In genomic region chr6:138045364-138045763, GRCm38 (mm10) we compare ENCODE assay signal across 21 mouse cellular contexts. TPM values are rescaled to one million over a fixed set of nuclear protein-coding genes. Genes with fewer than 3 reads are reported as not detected.
"Had no signal": no experiment of that assay in that cellular context is flagged by ENCODE, and none has a peak within 500 bp of the region (broad histone marks: within the 10 kb centered on the region; RNA-seq: fewer than 3 reads in every experiment).

No protein-coding gene starts in this region.

- H3K4me2 ChIP-seq: neural tube, embryonic 13.5 days; neural tube, embryonic 15.5 days; stomach, embryonic 15.5 days had no signal

- H3K9ac ChIP-seq: neural tube, embryonic 13.5 days; neural tube, embryonic 15.5 days; stomach, embryonic 15.5 days had no signal

- H3K27ac ChIP-seq: neural tube, embryonic 13.5 days; neural tube, embryonic 15.5 days; stomach, embryonic 15.5 days; stomach, postnatal 0 days had no signal

- H3K36me3 ChIP-seq: neural tube, embryonic 13.5 days; neural tube, embryonic 15.5 days; stomach, embryonic 15.5 days had no signal

- H3K4me3 ChIP-seq: neural tube, embryonic 13.5 days; neural tube, embryonic 15.5 days; stomach, embryonic 15.5 days had no signal

- H3K9me3 ChIP-seq: neural tube, embryonic 13.5 days; neural tube, embryonic 15.5 days; stomach, embryonic 15.5 days had no signal

- H3K27me3 ChIP-seq: neural tube, embryonic 13.5 days; neural tube, embryonic 15.5 days; stomach, embryonic 15.5 days had no signal

- DNase-seq: retina, postnatal 1 day; right cerebral cortex, adult 18-20 months; right cerebral cortex, postnatal 14 days; right cerebral cortex, postnatal 25 days; right cerebral cortex, postnatal 4 days; spleen, adult 18-20 months; thymus, adult 18-20 months; thymus, adult 2 months; thymus, postnatal 14 days; thymus, postnatal 25 days; thymus, postnatal 36 days; thymus, postnatal 4 days had no signal

- H3K4me1 ChIP-seq: neural tube, embryonic 13.5 days; neural tube, embryonic 15.5 days; stomach, embryonic 15.5 days had no signal

RNA-seq across cellular contexts. Expression of gene Slc15a5, which starts 34.4 kb away (rescaled TPM):
- total RNA-seq: neutrophil, adult 5-6 weeks had no signal
- polyA plus RNA-seq: neural tube, embryonic 14.5 days; spleen, adult 2 months; stomach, embryonic 14.5 days; stomach, embryonic 15.5 days; stomach, embryonic 16.5 days; stomach, postnatal 0 days had no signal
